Mouse (Mus musculus) heart, postnatal 0 days (tissue): ENCODE measurements around the gene Serpina3c. TPM values are rescaled to one million over a fixed set of nuclear protein-coding genes. Genes with fewer than 3 reads are reported as not detected.

ENCODE experiments used
- ATAC-seq: fragments of 200-750 bp; cut with Nextera tagmentation; 2 replicates; pipeline ENCODE4 v1.8.0; 2017; ENCODE audit warnings: low read depth, moderate number of reproducible peaks, moderate library complexity; ENCODE audit not compliant: insufficient read depth
- DNase-seq: peaks from one replicate; pipeline ENCODE4 v3.0.0-alpha.2; 2016; ENCODE audit warnings: low spot score
- H3K27ac ChIP-seq: fragments of 300-500 bp; sonication (generic); 2 replicates; pipeline ENCODE4 v1.5.1; 2014; ENCODE audit warnings: low read depth, mild to moderate bottlenecking
- H3K27me3 ChIP-seq: fragments of 300-500 bp; sonication (generic); 2 replicates; pipeline ENCODE4 v1.6.1; 2014; ENCODE audit warnings: low read length, mixed read lengths; ENCODE audit not compliant: control insufficient read depth, insufficient read depth
- H3K36me3 ChIP-seq: fragments of 300-500 bp; sonication (generic); replicated peaks from 2 replicates; pipeline ENCODE4 v1.6.1; 2014; ENCODE audit warnings: low read length, mixed read lengths; ENCODE audit not compliant: control insufficient read depth, insufficient read depth
- H3K4me1 ChIP-seq: fragments of 300-500 bp; sonication (generic); 2 replicates; pipeline ENCODE4 v1.6.1; 2014; ENCODE audit warnings: antibody characterized with exemption; ENCODE audit not compliant: control insufficient read depth, insufficient read depth
- H3K4me2 ChIP-seq: fragments of 300-500 bp; sonication (generic); 2 replicates; pipeline ENCODE4 v1.6.1; 2014; ENCODE audit warnings: low read depth, mild to moderate bottlenecking, low read length, moderate library complexity
- H3K4me3 ChIP-seq: fragments of 300-500 bp; sonication (generic); 2 replicates; pipeline ENCODE4 v1.5.1; 2014; ENCODE audit warnings: low read depth, low read length
- H3K9ac ChIP-seq: fragments of 300-500 bp; sonication (generic); replicated peaks from 2 replicates; pipeline ENCODE4 v1.6.1; 2014; ENCODE audit warnings: low read depth, low read length, mixed read lengths
- H3K9me3 ChIP-seq: fragments of 300-500 bp; sonication (generic); replicated peaks from 2 replicates; pipeline ENCODE4 v1.6.1; 2016; ENCODE audit warnings: low read length; ENCODE audit not compliant: control insufficient read depth
- CTCF ChIP-seq: IDR thresholded peaks from 2 replicates; pipeline ENCODE4 v1.5.1; 2016; ENCODE audit warnings: antibody characterized with exemption, control low read depth, low read depth
- EP300 ChIP-seq: IDR thresholded peaks from 2 replicates; pipeline ENCODE4 v1.6.1; 2016; ENCODE audit warnings: antibody characterized with exemption, low read depth
- WGBS: fragments of 180-500 bp; shearing (Covaris S2); extraction: QIAGEN DNeasy Blood & Tissue Kit; methylation state at CpG from one replicate; pipeline ENCODE4 v1.1.7; 2014; 5-methylcytosine and 5-hydroxymethylcytosine counted together
- polyA plus RNA-seq: library from polyadenylated mRNA; unstranded; fragments of >200 nt; fragmentation: Nextera tagmentation; extraction: Ambion mirVana; gene quantifications from 2 replicates; pipeline ENCODE4 v1.2.1, GENCODE M21; 2015
- total RNA-seq: library from RNA; depleted of rRNA; stranded (reverse); fragments of >200 nt; gene quantifications from 2 replicates; pipeline ENCODE4 v1.2.3, GENCODE M21; 2014; ENCODE audit warnings: low replicate concordance

Serpina3c gene
- total and polyA plus RNA-seq, 2 experiments from 2014 or later = 0.07 to 0.84 TPM

DNA sequence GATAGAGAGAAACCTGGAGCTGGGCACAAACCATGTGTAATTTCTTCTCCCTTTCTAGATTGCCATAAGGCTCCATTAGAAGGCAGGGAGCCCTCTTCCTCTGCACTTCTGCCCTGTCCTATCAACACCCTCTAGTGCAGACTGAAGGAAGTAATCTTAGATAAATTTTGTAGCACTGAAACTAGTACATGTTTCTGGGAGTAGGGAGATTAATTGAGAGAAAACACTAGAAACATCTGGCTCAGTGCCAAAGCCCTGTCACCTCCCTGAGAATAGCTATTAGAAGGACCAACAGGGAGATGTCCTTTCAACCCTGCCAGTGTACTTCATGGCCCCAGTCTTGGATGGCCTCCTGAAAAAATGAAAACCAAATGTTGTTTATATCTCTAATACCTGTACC lies 24.9 kb upstream of the Serpina3c start:
- Histone ChIP-seq H3K4me2 (no peak overlapping the region), H3K9ac (no peak overlapping the region), H3K4me1 (peaks cover 12% of the 10 kb centered on the region), H3K27ac (no peak overlapping the region), H3K9me3 (no peaks in the 10 kb centered on the region), H3K27me3 (peaks cover 14% of the 10 kb centered on the region; the same call in 1 of the 2 replicates), H3K36me3 (no peaks in the 10 kb centered on the region), H3K4me3 (no peak overlapping the region)
- ATAC-seq (peak; percentile 82), DNase-seq (peak; percentile 70)
- TF ChIP-seq CTCF = no peak
- TF ChIP-seq EP300 = no peak

DNA sequence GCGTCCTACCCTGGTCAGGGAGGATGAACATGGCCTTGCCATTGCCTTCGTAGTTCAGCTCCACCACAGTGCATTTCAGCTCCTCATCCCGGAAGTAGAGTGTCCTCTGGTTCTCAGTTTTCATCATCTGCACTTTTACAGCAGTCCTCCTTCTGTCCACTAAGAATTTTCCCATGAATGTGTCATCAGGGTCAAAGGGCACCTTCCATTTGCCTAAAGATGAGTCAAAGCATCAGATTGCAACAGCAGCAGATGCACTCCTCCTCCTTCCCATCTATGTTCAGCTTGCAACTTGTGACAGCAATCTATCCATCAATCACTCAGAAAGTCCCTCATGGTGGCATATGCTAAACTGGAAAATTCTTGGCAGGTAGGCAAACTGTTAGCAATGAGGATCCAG lies 22.0 kb upstream of the Serpina3c start:
- ATAC-seq (no peak), DNase-seq (no peak)
- TF ChIP-seq CTCF = no peak
- no peak for TF ChIP-seq EP300
- Histone ChIP-seq H3K4me2 (no peak overlapping the region), H3K36me3 (no peaks in the 10 kb centered on the region), H3K9ac (no peak overlapping the region), H3K27ac (no peak overlapping the region), H3K27me3 (no peaks in the 10 kb centered on the region), H3K9me3 (no peaks in the 10 kb centered on the region), H3K4me1 (peaks cover 12% of the 10 kb centered on the region), H3K4me3 (no peak overlapping the region)
- 78% methylated on average over 3 of the region's 3 CpGs for WGBS

DNA sequence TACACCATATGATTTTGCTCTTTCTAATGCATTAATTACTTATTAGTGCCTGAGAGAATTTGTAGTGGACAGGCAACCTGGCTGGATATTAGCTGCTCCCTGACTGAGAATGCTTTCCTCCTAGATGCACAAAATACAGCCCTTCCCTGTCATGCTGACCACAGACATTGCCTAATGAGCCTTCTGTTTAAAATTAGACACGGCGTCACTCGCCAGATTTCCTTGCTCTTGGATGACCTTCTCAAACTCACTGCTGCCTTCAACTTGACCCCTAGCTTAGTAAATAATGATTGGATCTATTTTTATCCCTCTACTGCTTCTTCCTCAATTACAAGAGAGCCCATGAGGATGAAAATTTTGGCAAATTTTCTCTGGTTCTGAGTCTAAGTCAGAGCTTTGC lies 21.1 kb upstream of the Serpina3c start:
- TF ChIP-seq CTCF (no peak), EP300 (no peak)
- H3K4me2 ChIP-seq = no peak overlapping the region
- no peaks in the 10 kb centered on the region for H3K9me3 ChIP-seq
- no peak overlapping the region for H3K27ac ChIP-seq
- no peak overlapping the region for H3K9ac ChIP-seq
- no peaks in the 10 kb centered on the region for H3K27me3 ChIP-seq
- no peaks in the 10 kb centered on the region for H3K36me3 ChIP-seq
- 24% methylated on average over 3 of the region's 3 CpGs for WGBS
- ATAC-seq (peak; percentile 49; the same call in 1 of the 2 replicates), DNase-seq (peak; percentile 49)
- peaks cover 12% of the 10 kb centered on the region for H3K4me1 ChIP-seq
- H3K4me3 ChIP-seq = no peak overlapping the region

DNA sequence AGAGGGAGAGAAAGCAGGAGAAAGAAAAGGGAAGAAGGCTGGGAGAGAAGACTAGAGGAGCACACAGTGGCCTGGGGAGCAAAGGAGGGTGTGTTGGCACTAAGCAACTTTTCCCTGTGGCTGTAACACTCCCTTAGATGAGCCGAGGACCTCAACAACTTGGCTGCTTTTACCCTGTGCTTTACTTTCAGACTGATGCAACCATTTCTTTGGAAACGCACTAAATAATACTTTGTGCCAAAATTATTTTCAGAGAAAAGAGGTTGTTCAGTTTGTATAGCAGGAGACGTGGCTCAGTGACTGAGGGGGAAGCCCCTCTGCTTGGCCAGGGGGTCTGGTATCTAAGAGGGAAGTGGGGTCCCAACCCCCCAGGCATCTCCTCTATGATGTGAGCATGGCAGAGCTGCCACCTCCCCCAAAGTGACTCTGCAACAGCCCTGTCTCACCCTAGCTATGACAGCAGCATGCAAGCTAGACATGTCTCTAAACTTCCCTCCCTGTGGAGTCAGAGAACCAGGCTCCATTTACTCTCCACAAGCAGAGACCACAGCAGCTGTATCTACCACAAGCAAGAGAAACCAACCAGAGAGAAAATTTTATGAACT lies 527 bp downstream of the Serpina3c start:
- Histone ChIP-seq H3K9me3 (no peaks in the 10 kb centered on the region), H3K27me3 (no peaks in the 10 kb centered on the region), H3K4me2 (no peak overlapping the region), H3K4me1 (no peaks in the 10 kb centered on the region), H3K4me3 (no peak overlapping the region), H3K36me3 (no peaks in the 10 kb centered on the region), H3K27ac (no peak overlapping the region), H3K9ac (no peak overlapping the region)
- no peak for ATAC-seq
- TF ChIP-seq CTCF (no peak), EP300 (no peak)
- WGBS = 61% methylated on average over 3 of the region's 3 CpGs
- no peak for DNase-seq

DNA sequence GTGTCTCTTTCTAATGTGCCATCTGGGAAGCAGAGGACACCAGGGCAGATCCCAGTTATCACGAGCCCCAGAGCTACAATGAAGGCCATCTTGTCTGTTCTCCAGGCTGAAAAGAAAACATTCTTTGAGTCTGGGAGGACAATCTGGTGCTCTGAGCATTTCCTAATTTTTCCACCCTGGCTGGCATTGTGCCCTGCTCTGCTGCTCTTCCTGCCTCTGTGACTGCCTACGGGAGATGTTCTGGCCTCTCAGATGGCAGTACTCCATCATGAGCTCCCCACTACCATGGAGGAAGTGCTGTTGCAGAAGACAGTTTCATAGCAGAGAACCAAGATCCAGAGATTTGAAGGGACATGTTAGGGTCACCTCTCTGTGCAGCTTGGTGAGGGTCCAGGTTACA lies 1.7 kb downstream of the Serpina3c start:
- H3K4me3 ChIP-seq = no peak overlapping the region
- H3K4me2 ChIP-seq = no peak overlapping the region
- no peaks in the 10 kb centered on the region for H3K9me3 ChIP-seq
- no peaks in the 10 kb centered on the region for H3K27me3 ChIP-seq
- WGBS = 54% methylated on average over 2 of the region's 2 CpGs
- ATAC-seq (no peak), DNase-seq (no peak)
- no peaks in the 10 kb centered on the region for H3K36me3 ChIP-seq
- TF ChIP-seq CTCF (no peak), EP300 (no peak)
- no peak overlapping the region for H3K27ac ChIP-seq
- H3K4me1 ChIP-seq = no peaks in the 10 kb centered on the region
- no peak overlapping the region for H3K9ac ChIP-seq

DNA sequence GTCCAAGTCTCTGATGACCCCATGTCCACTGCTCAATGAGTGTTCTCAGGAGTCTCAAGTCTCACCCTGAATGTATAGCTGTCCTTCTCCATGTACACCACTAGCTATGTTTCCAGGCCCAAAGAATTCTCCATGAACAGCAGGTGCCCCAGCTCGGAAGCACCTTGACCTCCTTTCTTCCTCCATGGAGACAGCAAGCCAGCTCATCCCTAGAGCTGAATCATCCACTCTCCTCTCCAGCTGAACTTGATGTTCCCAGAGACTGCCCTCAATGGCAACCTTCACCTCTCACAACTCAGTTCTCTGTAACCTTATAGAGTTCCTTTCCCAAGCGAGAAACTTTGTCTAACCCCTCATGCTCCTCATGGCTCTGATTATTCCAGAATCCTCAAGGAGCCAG lies 8.1 kb downstream of the Serpina3c start:
- Histone ChIP-seq H3K9me3 (no peaks in the 10 kb centered on the region), H3K27ac (no peak overlapping the region), H3K4me3 (no peak overlapping the region), H3K36me3 (no peaks in the 10 kb centered on the region), H3K9ac (no peak overlapping the region), H3K4me2 (no peak overlapping the region), H3K4me1 (no peaks in the 10 kb centered on the region), H3K27me3 (no peaks in the 10 kb centered on the region)
- TF ChIP-seq CTCF = no peak
- TF ChIP-seq EP300 = no peak
- DNase-seq (no peak), ATAC-seq (no peak)
- WGBS = 72% methylated on average over 2 of the region's 2 CpGs
